Mouse (Mus musculus) Patski (cell line): Measurements from ENCODE around the gene Ppp1ca. TPM values are rescaled to one million over a fixed set of nuclear protein-coding genes. Genes with fewer than 3 reads are reported as not detected.

ENCODE experiments used
- ATAC-seq: fragments of 100-300 bp; one replicate; pipeline ENCODE4 v1.8.0; 2021
- CTCF ChIA-PET: fragments of 350-600 bp; sonication (Branson Sonifier 250); formaldehyde crosslinking; loops from one replicate; lab custom pipeline; 2022; ENCODE audit warnings: inconsistent platforms; lab: Charles Lee
- POLR2A ChIA-PET: fragments of 350-600 bp; sonication (Branson Sonifier 250); formaldehyde crosslinking; loops from one replicate; lab custom pipeline; 2022; ENCODE audit warnings: antibody characterized with exemption, inconsistent platforms; lab: Charles Lee
- DNase-seq: peaks from one replicate; pipeline ENCODE4 v3.0.0-alpha.2; 2011; ENCODE audit warnings: low read depth, low spot score
- H3K27me3 ChIP-seq: fragments of 371-371 bp; one replicate; pipeline ENCODE4 v1.5.1; 2021
- CTCF ChIP-seq: fragments of 100-300 bp; IDR thresholded peaks from one replicate; pipeline ENCODE4 v1.5.1; 2021
- in situ Hi-C: fragments of 300-500 bp; cut with MboI; formaldehyde crosslinking; loops from 3 replicates; pipeline ENCODE4 v1.11.1; 2018; ENCODE audit warnings: low pct_unique_long_range_greater_than_20kb, mixed read lengths
- polyA plus RNA-seq: library from polyadenylated mRNA; unstranded; gene quantifications from one replicate; pipeline ENCODE4 v1.2.3, GENCODE M21; 2021

The Ppp1ca gene
- polyA plus RNA-seq, 1 experiment from 2014 or later: 674 TPM

DNA sequence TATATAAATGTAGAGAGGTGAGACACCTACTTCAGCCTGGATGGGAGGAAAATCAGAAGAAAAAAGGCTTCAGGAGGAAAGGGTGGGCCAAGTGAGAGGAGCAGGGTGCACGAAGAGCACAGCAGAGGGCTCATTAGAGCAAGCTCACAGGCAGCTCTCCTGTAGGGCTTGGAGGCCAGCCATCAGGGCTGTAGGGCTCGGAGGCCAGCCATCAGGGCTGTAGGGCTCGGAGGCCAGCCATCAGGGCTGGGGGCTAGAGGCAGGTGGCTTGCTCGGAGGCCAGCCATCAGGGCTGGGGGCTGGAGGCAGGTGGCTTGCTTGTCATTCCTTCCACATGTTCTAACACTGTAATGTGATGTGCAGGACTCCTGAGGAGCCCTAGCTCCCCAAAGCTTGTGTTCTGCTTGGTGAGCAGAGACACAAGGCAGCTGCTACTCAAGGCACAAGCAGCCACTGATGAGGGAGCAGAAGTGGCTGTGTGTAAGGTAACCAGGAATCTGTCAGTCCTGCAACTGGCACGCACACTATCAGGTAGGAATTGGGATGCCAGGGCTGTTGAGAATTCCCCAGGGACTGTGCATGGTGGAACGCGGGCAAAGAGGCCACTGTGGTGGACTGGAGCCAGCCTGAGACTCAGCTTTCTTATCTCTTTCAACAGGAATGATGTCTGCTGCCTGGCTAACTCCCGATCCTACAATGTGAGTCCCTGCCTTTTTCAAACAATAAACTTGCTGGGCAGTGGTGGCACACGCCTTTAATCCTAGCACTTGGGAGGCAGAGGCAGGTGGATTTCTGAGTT lies 25.0 kb upstream of the Ppp1ca start:
- POLR2A ChIA-PET: interaction anchor here (1.2 kb wide), 1 partner anchor 41 kb away, joined by 3 read pairs; no protein-coding TSS in a partner anchor
- no peaks in the 10 kb centered on the region for H3K27me3 ChIP-seq
- in situ Hi-C loops: no loop called here
- ATAC-seq (no peak), DNase-seq (no peak)
- CTCF ChIA-PET: interaction anchor here (1.2 to 1.6 kb wide), 2 partner anchors 20 to 34 kb away, joined by 3 read pairs; partner anchors contain the start of gene Rad9a
- no peak for TF ChIP-seq CTCF

DNA sequence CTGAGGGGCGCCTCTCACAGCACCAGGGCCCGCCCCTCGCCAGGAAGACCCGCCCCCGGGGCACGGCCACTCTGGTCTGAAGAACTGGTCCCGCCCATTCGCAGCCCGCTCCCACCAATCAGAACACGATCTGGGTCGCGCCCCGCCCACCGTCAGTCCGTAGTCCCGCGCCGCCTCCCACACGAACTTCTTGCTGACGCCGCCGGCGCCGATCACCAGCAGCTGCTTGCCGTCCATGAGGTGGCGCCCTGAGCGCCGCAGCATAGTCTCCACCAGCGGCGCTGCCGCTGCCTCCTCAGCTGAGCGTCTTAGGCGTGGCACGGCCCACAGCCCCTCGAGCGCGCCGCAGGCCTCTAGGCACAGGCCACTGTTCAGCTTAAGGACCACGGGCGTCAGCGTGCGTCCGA lies 22.5 kb upstream of the Ppp1ca start:
- ChIA-PET POLR2A (interaction anchor here (0.6 to 3.3 kb wide), 11 partner anchors 10 to 279 kb away, joined by 3 to 22 read pairs (median 5); partner anchors contain the start of genes AC109138.7, Clcf1, Ppp1ca and Rad9a), CTCF (interaction anchor here (1.0 to 2.2 kb wide), 11 partner anchors 9 to 50 kb away, joined by 3 to 9 read pairs (median 5); partner anchors contain the start of genes Coro1b and Rad9a)
- in situ Hi-C loops: no loop called here
- DNase-seq: peak; percentile 91
- peak; percentile 83 for ATAC-seq
- H3K27me3 ChIP-seq: no peaks in the 10 kb centered on the region
- TF ChIP-seq CTCF: no peak

- CTCF ChIA-PET: interaction anchor here (1.0 to 2.2 kb wide), 13 partner anchors 8 to 61 kb away, joined by 3 to 9 read pairs (median 5); partner anchors contain the start of genes Coro1b and Rad9a
- no peaks in the 10 kb centered on the region for H3K27me3 ChIP-seq
- no peak for TF ChIP-seq CTCF
- no peak for DNase-seq
- POLR2A ChIA-PET: interaction anchor here (1.0 to 3.3 kb wide), 13 partner anchors 10 to 60 kb away, joined by 3 to 22 read pairs (median 5); partner anchors contain the start of genes AC109138.7, Clcf1, Ppp1ca and Rad9a
- in situ Hi-C loops: no loop called here
- no peak for ATAC-seq
Measured at GRCm38 (mm10) chr19:4169810-4170209, 22.1 kb upstream of the Ppp1ca start.

- in situ Hi-C loops: no loop called here
- no peak for TF ChIP-seq CTCF
- POLR2A ChIA-PET: interaction anchor here (0.8 to 3.3 kb wide), 16 partner anchors 11 to 59 kb away, joined by 3 to 22 read pairs (median 4); partner anchors contain the start of genes AC109138.7, Clcf1, Ppp1ca and Rad9a
- no peaks in the 10 kb centered on the region for H3K27me3 ChIP-seq
- DNase-seq (no peak), ATAC-seq (no peak)
- CTCF ChIA-PET: interaction anchor here (1.0 to 2.2 kb wide), 7 partner anchors 11 to 60 kb away, joined by 3 to 9 read pairs (median 6); partner anchors contain the start of gene Rad9a
Measured at GRCm38 (mm10) chr19:4170723-4171392, 21.0 kb upstream of the Ppp1ca start.

GRCm38 (mm10) chr19:4171393-4172290 lies 20.2 kb upstream of the Ppp1ca start:
- no peaks in the 10 kb centered on the region for H3K27me3 ChIP-seq
- ATAC-seq (peak; percentile 16), DNase-seq (peak; percentile 58)
- ChIA-PET POLR2A (interaction anchor here (0.8 to 3.3 kb wide), 8 partner anchors 11 to 46 kb away, joined by 3 to 22 read pairs (median 4); partner anchors contain the start of genes AC109138.7, Clcf1, Ppp1ca and Rad9a), CTCF (interaction anchor here (1.2 to 2.2 kb wide), 4 partner anchors 10 to 57 kb away, joined by 4 to 8 read pairs (median 6); partner anchors contain the start of genes Ppp1ca, Rad9a and Tbc1d10c)
- no peak for TF ChIP-seq CTCF
- in situ Hi-C loops: no loop called here

- ChIA-PET CTCF (interaction anchor here (2.0 to 2.2 kb wide), 2 partner anchors 9 to 19 kb away, joined by 6 to 8 read pairs; partner anchors contain the start of genes Ppp1ca and Tbc1d10c), POLR2A (interaction anchor here (0.7 kb wide), 1 partner anchor 135 kb away, joined by 4 read pairs; no protein-coding TSS in a partner anchor)
- no peaks in the 10 kb centered on the region for H3K27me3 ChIP-seq
- in situ Hi-C loops: no loop called here
- DNase-seq: no peak
- ATAC-seq: no peak
- TF ChIP-seq CTCF: no peak
Measured at GRCm38 (mm10) chr19:4172925-4173324, 18.9 kb upstream of the Ppp1ca start.

GRCm38 (mm10) chr19:4175368-4175947 lies 16.4 kb upstream of the Ppp1ca start, which contains the start of gene Carns1:
Carns1 (minus strand) TSS chr19:4175479.
- no peak for TF ChIP-seq CTCF
- in situ Hi-C loops: no loop called here
- ATAC-seq (no peak), DNase-seq (no peak)
- no peaks in the 10 kb centered on the region for H3K27me3 ChIP-seq
- ChIA-PET CTCF (interaction anchor here (1.3 to 1.4 kb wide), 2 partner anchors 10 to 17 kb away, joined by 3 read pairs; no protein-coding TSS in a partner anchor), POLR2A (interaction anchor here (1.4 kb wide), 1 partner anchor 10 kb away, joined by 3 read pairs; no protein-coding TSS in a partner anchor)

- ChIA-PET CTCF (interaction anchor here (1.7 to 2.4 kb wide), 2 partner anchors 8 to 10 kb away, joined by 4 to 8 read pairs; no protein-coding TSS in a partner anchor), POLR2A (no interaction called here)
- DNase-seq (no peak), ATAC-seq (no peak)
- no peaks in the 10 kb centered on the region for H3K27me3 ChIP-seq
- in situ Hi-C loops: no loop called here
- TF ChIP-seq CTCF: no peak
Measured at GRCm38 (mm10) chr19:4180411-4180810, 11.5 kb upstream of the Ppp1ca start.
